Mouse (Mus musculus) ovary, adult 10 weeks (tissue): Measurements from ENCODE around the gene Fpr1. TPM values are rescaled to one million over a fixed set of nuclear protein-coding genes. Genes with fewer than 3 reads are reported as not detected.

Experiments used
- polyA plus RNA-seq: library from polyadenylated mRNA; stranded (reverse); fragments of 350-450 nt; fragmentation: Illumina TruSeq; extraction: RNeasy Lipid Tissue Mini Kit (QIAGEN cat#74804); gene quantifications from one replicate; pipeline ENCODE4 v1.2.3, GENCODE M21; 2014

Fpr1 gene
- 0.71 TPM for polyA plus RNA-seq

GRCm38 (mm10) chr17:17883840-17884239, at the start of gene Fpr1:
Gene Fpr1 (minus strand): TSS chr17:17883940.

GRCm38 (mm10) chr17:17887774-17888248, 4.1 kb upstream of the Fpr1 start, which contains the start of the genes Fpr2 and Fpr3:
Gene Fpr2 (plus strand): TSS chr17:17887824.
Gene Fpr3 (plus strand): TSS chr17:17887852.

DNA sequence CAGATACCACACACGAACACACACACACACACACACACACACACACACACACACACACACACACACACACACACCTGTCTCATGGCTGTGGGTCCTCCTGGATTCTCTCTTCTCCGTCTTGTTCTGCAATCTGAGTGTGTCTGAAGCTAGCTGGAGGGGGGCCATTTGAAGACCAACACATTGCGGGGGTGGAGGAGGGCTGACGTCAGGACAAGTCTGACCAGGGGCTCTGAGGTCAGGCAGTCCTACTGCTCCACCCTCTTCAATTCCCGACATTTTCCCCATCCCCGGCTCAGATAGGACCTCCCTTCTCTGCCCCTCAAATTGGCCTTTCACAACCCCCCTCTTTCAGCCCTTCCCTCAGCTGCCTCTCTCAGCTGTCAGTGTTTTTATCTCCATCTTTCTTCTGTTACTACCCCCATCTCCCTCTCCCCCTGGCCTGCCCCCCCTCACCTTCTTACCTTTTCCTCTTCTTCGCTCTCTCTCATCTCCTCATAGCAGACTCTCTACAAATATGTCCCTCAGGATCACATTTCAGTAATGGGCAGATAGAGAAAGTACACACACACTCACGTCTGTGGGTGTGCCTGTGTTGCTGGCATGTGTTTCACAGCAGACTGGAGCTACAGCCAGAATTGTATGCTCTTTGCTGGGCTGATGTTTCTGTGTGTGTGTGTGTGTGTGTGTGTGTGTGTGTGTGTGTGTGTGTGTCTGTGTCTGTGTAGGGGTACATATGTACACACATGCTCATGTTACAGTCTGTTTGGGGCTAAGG, 28.5 kb downstream of the Fpr1 start, which contains the start of gene Has1:
Gene Has1, minus strand, starts transcription at position 142 of the 775 bp plus-strand sequence.

GRCm38 (mm10) chr17:17826751-17827657, 56.7 kb downstream of the Fpr1 start, which contains the start of gene Spaca6:
Gene Spaca6 (plus strand): TSS chr17:17827158.

Other genes with a start within 250 kb of the Fpr1 start
- gene Vmn2r90, start 180.2 kb downstream of the Fpr1 start, polyA plus RNA-seq: not detected
- gene Spaca6, start 56.8 kb downstream of the Fpr1 start, polyA plus RNA-seq: 29.2 TPM
- not detected for gene Has1, start 28.7 kb downstream of the Fpr1 start, polyA plus RNA-seq
- gene Fpr2, start 3.9 kb upstream of the Fpr1 start, polyA plus RNA-seq: 2.3 TPM
- not detected for gene Fpr3, start 3.9 kb upstream of the Fpr1 start, polyA plus RNA-seq
- gene Fpr-rs4, start 137.8 kb upstream of the Fpr1 start, polyA plus RNA-seq: not detected
- not detected for gene Vmn2r124, start 165.5 kb upstream of the Fpr1 start, polyA plus RNA-seq
- not detected for gene Vmn2r91, start 201.1 kb upstream of the Fpr1 start, polyA plus RNA-seq